ENCODE assay signal across 8 mouse cellular contexts in genomic region chr1:135734225-135734937, GRCm38 (mm10). TPM values are rescaled to one million over a fixed set of nuclear protein-coding genes. Genes with fewer than 3 reads are reported as not detected.
DNase-seq lines count a peak whose midpoint lies in the region; ATAC-seq and TF ChIP-seq lines count a peak whose summit lies in the region.

No protein-coding gene starts in this region.

- H3K27ac ChIP-seq in gastrocnemius, adult 2 months, result peak overlapping the region; percentile 91
- H3K27ac ChIP-seq in embryonic facial prominence, embryonic 15.5 days (replicated peaks), result peak overlapping the region; percentile 97
- H3K27ac ChIP-seq in midbrain, embryonic 14.5 days (replicated peaks; ENCODE audit: low read depth, low read length), result no peak overlapping the region

- WGBS in embryonic facial prominence, embryonic 15.5 days, result 27% methylated on average over 6 of the region's 7 CpGs
- WGBS in midbrain, embryonic 14.5 days, result 38% methylated on average over 5 of the region's 7 CpGs

- DNase-seq in gastrocnemius, adult 2 months, result no peak
- no peak for DNase-seq in gastrocnemius, postnatal 4 days (ENCODE audit: low spot score in 2 of 2)
- DNase-seq in heart, postnatal 36 days, result peak; percentile 45 to 51
- peak; percentile 71 for DNase-seq in left cerebral cortex, adult 11 months (ENCODE audit: low spot score)
- DNase-seq in midbrain, embryonic 14.5 days, result peak; percentile 41
- no peak for DNase-seq in liver
- DNase-seq in embryo, embryonic 10.5 days (ENCODE audit: low spot score), result no peak

- H3K9me3 ChIP-seq in embryonic facial prominence, embryonic 15.5 days (replicated peaks), result no peaks in the 10 kb centered on the region
- no peaks in the 10 kb centered on the region for H3K9me3 ChIP-seq in midbrain, embryonic 14.5 days (ENCODE audit: control insufficient read depth, low read length)

- intact Hi-C loops in gastrocnemius, adult 2 months (cut with DNase I), result no loop called here
- intact Hi-C loops in heart, postnatal 36 days (cut with DNase I), result no loop called here

- H3K4me2 ChIP-seq in embryonic facial prominence, embryonic 15.5 days (replicated peaks), result peak overlapping the region; percentile 25; the same call in 1 of the 2 replicates
- H3K4me2 ChIP-seq in midbrain, embryonic 14.5 days (ENCODE audit: low read length), result no peak overlapping the region

- H3K4me3 ChIP-seq in gastrocnemius, adult 2 months, result peak overlapping the region; percentile 37
- H3K4me3 ChIP-seq in embryonic facial prominence, embryonic 15.5 days (replicated peaks), result no peak overlapping the region
- H3K4me3 ChIP-seq in midbrain, embryonic 14.5 days (replicated peaks; ENCODE audit: low read depth, low read length), result no peak overlapping the region

- no peaks in the 10 kb centered on the region for H3K27me3 ChIP-seq in embryonic facial prominence, embryonic 15.5 days
- H3K27me3 ChIP-seq in midbrain, embryonic 14.5 days (ENCODE audit: control insufficient read depth, insufficient read depth, low read length), result no peaks in the 10 kb centered on the region

- ATAC-seq in embryonic facial prominence, embryonic 15.5 days (ENCODE audit: insufficient number of reproducible peaks, low FRiP score, low TSS enrichment, low read depth), result 0 out of 2 replicates have a peak, but pooled peaks have one; percentile 0
- 0 out of 2 replicates have a peak, but pooled peaks have one; percentile 29 for ATAC-seq in midbrain, embryonic 14.5 days (ENCODE audit: low FRiP score, low TSS enrichment)

- no peaks in the 10 kb centered on the region for H3K36me3 ChIP-seq in embryonic facial prominence, embryonic 15.5 days
- H3K36me3 ChIP-seq in midbrain, embryonic 14.5 days (ENCODE audit: control insufficient read depth, insufficient read depth, low read length), result no peaks in the 10 kb centered on the region

- H3K9ac ChIP-seq in embryonic facial prominence, embryonic 15.5 days, result no peak overlapping the region
- no peak overlapping the region for H3K9ac ChIP-seq in midbrain, embryonic 14.5 days (replicated peaks; ENCODE audit: low read length)

- TF ChIP-seq CTCF in gastrocnemius, adult 2 months (IDR thresholded peaks at IDR 0.05), result no peak

- peaks cover 76% of the 10 kb centered on the region for H3K4me1 ChIP-seq in embryonic facial prominence, embryonic 15.5 days
- peaks cover 20% of the 10 kb centered on the region; the same call in 1 of the 2 replicates for H3K4me1 ChIP-seq in midbrain, embryonic 14.5 days (ENCODE audit: control insufficient read depth, insufficient read depth, low read length)

RNA-seq across cellular contexts. Expression of gene Csrp1, which starts 14.5 kb away (rescaled TPM):
- 10 to 100 TPM; 18.9 to 25.0 TPM for total RNA-seq in gastrocnemius, adult 2 months (2021)
- 100 to 1,000 TPM; 109 to 114 TPM for total RNA-seq in gastrocnemius, postnatal 4 days (2021)
- 118 and 128 TPM in 2 replicates for polyA plus RNA-seq in embryonic facial prominence, embryonic 15.5 days (2015; fragmentation: Nextera tagmentation; extraction: Ambion mirVana)
- 10 to 100 TPM; 46.5 to 52.8 TPM for total RNA-seq in heart, postnatal 36 days (2021)
- 13.2 and 16.1 TPM in 2 replicates for polyA plus RNA-seq in midbrain, embryonic 14.5 days (2014; fragmentation: Nextera tagmentation; extraction: Ambion mirVana)

RNA-seq across cellular contexts. Expression of gene Phlda3, which starts 31.5 kb away (rescaled TPM):
- total RNA-seq in gastrocnemius, adult 2 months (2021), result 100 to 1,000 TPM in 1 of 2 experiments, 10 to 100 TPM in 1; 78.0 to 140 TPM
- total RNA-seq in gastrocnemius, postnatal 4 days (2021), result 10 to 100 TPM; 30.6 to 38.0 TPM
- 113 and 119 TPM in 2 replicates for polyA plus RNA-seq in embryonic facial prominence, embryonic 15.5 days (2015; fragmentation: Nextera tagmentation; extraction: Ambion mirVana)
- 10 to 100 TPM in 1 of 2 experiments, 1 to 10 TPM in 1; 9.7 to 13.3 TPM for total RNA-seq in heart, postnatal 36 days (2021)
- 20.7 and 25.1 TPM in 2 replicates for polyA plus RNA-seq in midbrain, embryonic 14.5 days (2014; fragmentation: Nextera tagmentation; extraction: Ambion mirVana)

RNA-seq across cellular contexts. Expression of gene Tnni1, which starts 44.9 kb away (rescaled TPM):
- 100 to 1,000 TPM; 184 to 604 TPM for total RNA-seq in gastrocnemius, adult 2 months (2021)
- 100 to 1,000 TPM; 298 to 331 TPM for total RNA-seq in gastrocnemius, postnatal 4 days (2021)
- polyA plus RNA-seq in embryonic facial prominence, embryonic 15.5 days (2015; fragmentation: Nextera tagmentation; extraction: Ambion mirVana), result 297 and 410 TPM in 2 replicates
- 1 to 10 TPM; 1.0 to 1.4 TPM for total RNA-seq in heart, postnatal 36 days (2021)
- 0.43 TPM in 1 of 2 replicates, not detected in the other for polyA plus RNA-seq in midbrain, embryonic 14.5 days (2014; fragmentation: Nextera tagmentation; extraction: Ambion mirVana)

Comparison
In these comparisons a context has a peak if more than half of its experiments do, and no peak if none do; other contexts are left out.
1. DNase-seq: peak in heart, postnatal 36 days (2 of 2), left cerebral cortex, adult 11 months (single experiment) and midbrain, embryonic 14.5 days (single experiment); none in gastrocnemius, adult 2 months (single experiment), gastrocnemius, postnatal 4 days (0 of 2), liver (single experiment) and embryo, embryonic 10.5 days (single experiment).
2. RNA of gene Tnni1, which starts 44.9 kb away (total RNA-seq): 184 to 604 TPM in gastrocnemius, adult 2 months and 298 to 331 TPM in gastrocnemius, postnatal 4 days; 1.0 to 1.4 TPM in heart, postnatal 36 days; every median in the first group is over 10 times any median in the second.